Mouse (Mus musculus): ENCODE data around the gene Zfp974.
"Not testable (repeated sequence)": the region's sequence is repeated elsewhere in the genome, so short reads cannot be mapped to it uniquely, and the experiment has no call there.

The Zfp974 gene

DNA sequence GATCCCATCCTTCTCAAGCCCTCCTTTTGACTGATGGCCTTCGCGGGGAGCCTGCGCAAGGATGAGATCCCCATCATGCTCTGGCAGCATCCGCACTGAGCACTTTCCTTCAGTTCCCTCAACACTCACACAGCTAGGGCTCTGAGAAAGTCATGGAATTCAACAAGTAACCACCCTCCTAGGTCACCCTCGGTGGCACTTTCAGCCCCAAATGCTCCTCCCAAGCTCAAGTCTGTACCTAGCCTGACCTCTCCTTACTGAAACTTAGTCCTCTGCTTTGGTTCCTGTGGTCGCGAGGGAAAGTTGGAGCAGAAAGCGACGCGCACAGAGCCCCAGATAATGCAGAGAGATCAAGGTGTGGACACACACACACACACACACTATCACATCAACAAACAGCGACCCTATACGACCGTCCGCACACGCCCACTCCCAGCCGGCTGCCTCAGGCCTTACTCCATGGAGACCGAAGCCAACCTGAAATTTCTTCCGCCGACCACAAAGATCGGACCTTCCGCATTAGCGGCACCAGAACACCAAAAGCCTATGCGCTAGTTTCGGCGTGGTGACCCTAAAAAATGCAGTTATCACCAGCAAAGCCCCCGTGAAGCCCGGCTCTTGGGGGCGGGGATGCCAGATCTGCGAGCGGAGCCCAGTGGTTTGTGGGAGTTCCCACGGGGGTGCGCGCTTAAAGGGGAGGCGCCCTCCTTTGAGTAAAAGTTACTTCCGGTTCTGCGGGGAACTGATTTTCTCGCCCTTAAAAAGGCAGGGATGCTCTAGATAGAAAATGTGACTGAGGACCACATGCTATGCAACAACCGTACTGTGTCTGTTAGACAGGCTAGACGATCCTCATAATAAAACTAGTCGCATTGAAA, at the start of gene Zfp974:
Gene Zfp974 (minus strand): TSS at position 643 of the 878 bp plus-strand sequence.
- peak; percentile 59 for DNase-seq

DNA sequence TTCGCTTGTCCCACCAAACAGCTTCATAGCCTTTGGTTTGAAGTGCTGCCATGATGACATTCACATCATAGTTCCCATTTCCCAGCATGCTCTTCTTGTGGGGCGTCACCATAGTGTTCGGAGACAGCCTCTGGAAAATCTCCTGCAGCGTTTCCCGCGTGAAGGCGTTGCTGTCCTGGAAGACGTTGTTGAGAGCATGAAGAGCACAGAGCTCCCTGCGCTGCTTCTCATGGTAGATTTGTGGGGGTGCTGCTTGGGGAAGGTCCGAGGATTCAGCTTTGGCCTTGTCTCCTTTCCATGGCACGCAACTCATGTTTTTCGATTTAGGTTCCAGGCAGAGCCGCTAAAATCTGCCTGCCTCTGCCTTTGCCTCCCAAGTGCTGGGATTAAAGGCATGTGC, 20.2 kb upstream of the Zfp974 start:
- not testable (repeated sequence) for DNase-seq

DNA sequence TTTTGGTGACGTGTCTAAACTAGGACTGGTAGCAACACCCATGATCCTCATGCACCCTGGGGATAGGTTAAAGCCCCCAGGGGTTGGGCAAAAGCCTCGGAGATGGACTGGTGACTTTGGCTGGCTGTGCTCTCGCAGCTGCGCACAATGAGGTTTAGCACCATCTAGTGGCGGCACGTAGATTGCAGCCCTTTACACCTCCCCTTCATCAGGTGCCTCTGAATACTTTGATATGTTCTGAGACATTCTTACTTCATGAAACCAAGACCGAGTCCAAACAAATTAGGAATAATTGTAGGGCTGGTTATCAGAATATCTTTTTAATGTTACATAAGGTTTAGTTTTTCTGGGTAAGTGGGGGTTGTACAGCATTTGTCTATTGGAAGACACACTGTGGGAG, 12.6 kb upstream of the Zfp974 start:
- DNase-seq: peak; percentile 30

- DNase-seq: not testable (repeated sequence)
Observed at GRCm38 (mm10) chr7:27933800-27934158, 4.5 kb upstream of the Zfp974 start.

- peak; percentile 3 for DNase-seq
Observed at GRCm38 (mm10) chr7:27933050-27933799, 4.0 kb upstream of the Zfp974 start.

GRCm38 (mm10) chr7:27927041-27927440, 2.2 kb downstream of the Zfp974 start:
- DNase-seq: not testable (repeated sequence)

DNA sequence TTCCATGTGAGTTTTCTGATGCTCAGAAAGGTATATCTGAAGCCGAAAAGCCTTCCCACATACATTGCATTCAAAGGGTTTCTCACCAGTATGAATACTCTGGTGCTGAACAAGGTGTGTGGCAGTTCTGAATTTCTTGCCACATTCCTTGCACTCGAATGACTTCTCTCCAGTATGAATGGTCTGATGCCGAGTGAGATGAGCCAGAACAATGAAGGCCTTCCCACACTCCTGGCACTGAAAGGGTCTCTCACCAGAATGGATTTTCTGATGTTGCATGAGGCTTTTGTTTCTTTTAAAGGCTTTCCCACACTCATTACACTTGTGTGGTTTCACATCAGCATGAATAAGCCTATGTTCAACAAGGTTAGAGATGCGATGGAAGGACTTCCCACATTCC, 18.3 kb downstream of the Zfp974 start:
- not testable (repeated sequence) for DNase-seq

DNA sequence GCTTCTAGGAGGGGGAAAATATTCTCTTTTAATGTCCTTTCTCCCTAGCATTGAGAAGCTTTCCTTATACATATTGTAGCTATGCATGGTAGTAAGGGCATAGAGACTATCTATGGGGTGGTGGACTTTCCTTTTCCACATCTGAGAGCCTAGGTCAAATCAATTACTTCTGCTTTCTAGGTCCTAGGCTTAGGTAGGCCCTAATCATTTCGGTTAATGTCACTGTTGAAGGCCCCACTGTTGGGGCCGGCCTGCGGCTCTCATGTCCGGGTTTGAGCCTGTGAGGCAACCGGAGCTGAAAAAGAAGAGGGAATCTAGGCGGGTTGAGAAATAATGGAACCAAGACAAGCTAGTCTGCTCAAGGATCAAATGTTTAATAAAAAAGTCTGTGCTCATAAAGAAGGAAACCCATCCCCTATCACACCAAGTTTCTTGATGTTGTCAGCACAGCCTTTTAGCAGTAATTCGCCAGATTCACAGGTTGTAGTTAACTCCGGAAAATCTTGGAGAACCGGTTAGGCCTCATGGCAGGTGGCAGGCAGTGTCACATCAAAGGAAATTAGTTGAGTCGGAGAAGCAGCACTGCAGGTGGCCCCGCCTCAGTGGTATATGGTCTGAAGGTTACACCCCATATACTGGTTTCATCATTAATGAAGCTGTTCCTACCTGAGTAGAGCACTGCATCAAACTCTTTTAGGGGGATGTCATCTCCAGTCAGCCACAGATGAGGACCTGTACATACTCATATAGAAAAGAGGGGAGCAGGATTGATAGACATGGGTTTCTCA, 24.0 kb downstream of the Zfp974 start:
- no peak for DNase-seq

- peak; percentile 64 for DNase-seq
Observed at GRCm38 (mm10) chr7:27900601-27901000, 28.7 kb downstream of the Zfp974 start.

DNA sequence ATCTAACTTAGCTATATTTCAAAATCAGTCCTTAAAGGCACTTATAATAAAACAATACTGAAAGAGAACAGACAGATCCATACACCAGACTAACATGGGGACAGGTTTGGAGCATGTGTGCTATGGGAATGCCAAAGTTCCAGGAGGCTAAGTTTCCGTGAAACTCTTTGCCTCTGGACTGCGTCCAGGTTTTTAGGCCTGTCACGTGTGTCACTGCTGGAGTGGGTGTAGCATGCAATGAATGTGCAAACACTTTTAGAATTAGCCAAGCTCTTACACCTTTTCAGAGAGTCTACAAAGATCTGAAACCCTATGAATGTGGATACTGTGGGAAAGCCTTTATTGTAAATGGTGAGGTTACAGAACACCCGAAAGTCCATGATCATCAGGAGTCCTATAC, 47.5 kb downstream of the Zfp974 start:
- no peak for DNase-seq

- DNase-seq: not testable (repeated sequence)
Observed at GRCm38 (mm10) chr7:27862578-27862977, 66.7 kb downstream of the Zfp974 start.

DNA sequence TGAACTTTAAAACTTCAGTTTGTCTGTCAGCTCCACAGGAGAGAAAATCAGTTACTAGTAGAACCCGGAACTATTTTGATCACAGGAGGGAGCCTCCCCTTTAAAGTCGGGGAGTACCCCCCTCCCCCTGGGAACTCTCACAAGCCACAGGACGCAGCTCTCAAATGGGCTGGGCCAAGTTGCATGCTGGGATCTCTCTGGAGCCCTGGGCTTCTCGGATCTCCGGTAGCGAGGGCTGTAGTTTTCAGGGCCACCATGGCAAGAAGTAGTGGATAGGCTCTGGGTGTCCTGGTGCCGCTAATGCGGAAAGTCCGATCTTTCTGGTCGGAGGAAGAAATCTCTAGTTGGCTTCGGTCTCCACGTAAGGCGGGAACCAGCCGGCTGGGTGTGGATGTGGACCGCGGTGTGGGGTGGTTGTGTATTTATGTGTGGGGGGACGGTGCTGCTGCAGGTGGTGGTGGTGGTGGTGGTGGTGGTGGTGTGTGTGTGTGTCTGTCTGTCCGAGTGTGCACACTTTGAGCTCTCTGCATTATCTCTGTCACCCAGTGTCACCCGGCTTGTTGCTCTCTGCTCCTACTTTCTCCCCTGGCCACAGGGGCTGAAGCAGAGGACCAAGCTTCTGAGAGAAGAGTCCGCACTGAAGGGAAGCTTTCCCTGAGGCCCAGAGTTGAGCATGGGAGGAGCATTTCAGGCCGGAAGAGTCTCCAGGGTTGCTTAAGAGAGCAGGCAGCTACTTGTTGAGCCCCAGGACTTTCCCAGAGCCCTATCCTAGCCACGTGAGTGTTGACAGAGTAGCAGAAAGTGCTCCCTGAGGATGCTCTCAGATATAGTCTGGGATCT, 68.6 kb downstream of the Zfp974 start:
- DNase-seq: peak; percentile 88

GRCm38 (mm10) chr7:27859301-27860251, 69.7 kb downstream of the Zfp974 start:
- DNase-seq: no peak
